Mouse (Mus musculus): ENCODE measurements at regions not wholly inside any gene's neighbourhood (a gene's known extent, or its start where the extent isn't known, plus 50 kb on each side); places are given as distances from the start of the nearest gene placed in this dataset.

DNA sequence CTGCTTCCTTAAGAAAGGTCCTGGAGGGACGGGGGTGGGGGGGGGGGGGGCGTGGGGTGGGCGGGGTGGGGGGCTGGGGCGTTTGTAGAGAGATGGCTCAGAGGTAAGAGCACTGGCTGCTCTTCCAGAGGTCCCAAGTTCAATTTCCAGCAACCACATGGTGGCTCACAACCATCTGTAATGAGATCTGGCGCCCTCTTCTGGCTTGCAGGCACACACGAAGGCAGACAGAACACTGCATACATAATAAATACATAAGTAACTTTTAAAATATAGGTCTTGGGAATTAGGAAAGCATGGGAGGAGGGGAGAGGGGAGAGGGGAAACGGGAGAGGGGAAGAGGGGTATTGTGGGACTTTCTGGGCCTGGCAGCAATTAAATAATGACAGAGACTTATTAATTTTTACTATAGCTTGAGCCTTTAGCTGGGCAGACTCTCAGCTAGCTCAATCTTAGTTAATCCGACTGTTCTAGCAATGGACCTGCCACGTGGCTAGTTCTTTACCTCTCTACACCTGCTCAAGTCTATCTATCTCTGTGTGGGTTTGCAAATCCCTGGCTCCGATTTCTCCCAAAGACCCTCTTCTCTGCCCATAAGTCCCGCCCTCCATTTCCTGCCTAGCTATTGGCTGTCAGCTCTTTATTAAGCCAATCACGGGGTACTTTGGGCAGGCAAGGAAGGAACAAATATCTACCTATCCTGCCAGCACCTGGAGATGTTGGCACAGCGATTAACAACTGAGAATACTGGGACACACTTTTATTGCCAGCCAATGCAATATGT is 64.1 kb upstream of the Rpl34 start:
- Histone ChIP-seq H3K4me1 (ENCODE audit: control insufficient read depth, insufficient read depth, low read length) (no peaks in the 10 kb centered on the region), H3K27ac (ENCODE audit: insufficient read depth, low read length) (no peak overlapping the region)
- TF ChIP-seq CTCF (IDR thresholded peaks at IDR 0.05; ENCODE audit: borderline replicate concordance, insufficient read depth, low read length) (no peak), POLR2A (IDR thresholded peaks at IDR 0.05; ENCODE audit: low read depth, low read length) (no peak)

DNA sequence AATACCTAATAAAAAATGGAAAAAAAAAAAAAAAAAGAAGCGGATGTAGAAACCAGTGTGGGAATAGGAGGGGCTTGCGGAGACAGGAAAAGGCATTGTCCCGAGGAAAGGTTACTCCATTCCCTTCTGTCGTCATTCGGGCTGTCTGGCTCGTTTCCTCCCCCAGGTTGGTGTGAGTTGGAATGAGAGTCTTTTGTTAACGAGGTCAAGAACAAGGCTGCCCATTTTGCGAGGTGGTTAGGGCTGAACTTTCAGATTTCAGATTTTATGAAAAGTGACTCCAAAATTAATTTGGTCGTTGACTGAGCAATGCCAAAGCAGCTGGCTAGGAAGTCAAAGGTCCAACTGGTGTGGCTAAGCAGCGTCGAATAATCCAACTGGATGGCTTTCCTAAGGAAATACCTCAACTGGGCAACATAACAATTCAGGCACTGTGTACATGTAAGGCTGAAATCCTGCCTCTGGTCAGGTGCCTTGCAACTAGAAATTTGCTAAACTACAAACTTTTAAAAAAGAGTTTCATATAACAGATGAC is 50.6 kb upstream of the Rpl34 start:
- TF ChIP-seq CTCF (IDR thresholded peaks at IDR 0.05; ENCODE audit: borderline replicate concordance, insufficient read depth, low read length) (no peak), POLR2A (IDR thresholded peaks at IDR 0.05; ENCODE audit: low read depth, low read length) (no peak)
- Histone ChIP-seq H3K4me1 (ENCODE audit: control insufficient read depth, insufficient read depth, low read length) (no peaks in the 10 kb centered on the region), H3K27ac (ENCODE audit: insufficient read depth, low read length) (no peak overlapping the region)

More for the DNA sequence above, 64.1 kb upstream of the Rpl34 start:
- no peak overlapping the region for H3K4me3 ChIP-seq (ENCODE audit: insufficient read depth, low read length)

More for the DNA sequence above, 50.6 kb upstream of the Rpl34 start:
- H3K4me3 ChIP-seq (ENCODE audit: insufficient read depth, low read length) = no peak overlapping the region

Measured in embryonic fibroblast, embryonic 13.5 days (primary cell).